Mouse (Mus musculus) small intestine, adult 2 months (tissue): ENCODE data around the gene Bcas3.

ENCODE experiments used
- CTCF ChIP-seq: fragments of 200-500 bp; IDR thresholded peaks from 2 replicates; pipeline ENCODE4 v1.5.1; 2012; ENCODE audit warnings: low read depth, mild to moderate bottlenecking, control low read depth, inconsistent platforms, low read length, moderate library complexity, mixed read lengths; ENCODE audit not compliant: insufficient replicate concordance, insufficient read length; ENCODE audit errors: extremely low read depth
- POLR2A ChIP-seq: fragments of 200-500 bp; IDR thresholded peaks from 2 replicates; pipeline ENCODE4 v1.6.1; 2012; ENCODE audit warnings: low read depth, mild to moderate bottlenecking, control low read depth, inconsistent platforms, low read length, moderate library complexity

DNA sequence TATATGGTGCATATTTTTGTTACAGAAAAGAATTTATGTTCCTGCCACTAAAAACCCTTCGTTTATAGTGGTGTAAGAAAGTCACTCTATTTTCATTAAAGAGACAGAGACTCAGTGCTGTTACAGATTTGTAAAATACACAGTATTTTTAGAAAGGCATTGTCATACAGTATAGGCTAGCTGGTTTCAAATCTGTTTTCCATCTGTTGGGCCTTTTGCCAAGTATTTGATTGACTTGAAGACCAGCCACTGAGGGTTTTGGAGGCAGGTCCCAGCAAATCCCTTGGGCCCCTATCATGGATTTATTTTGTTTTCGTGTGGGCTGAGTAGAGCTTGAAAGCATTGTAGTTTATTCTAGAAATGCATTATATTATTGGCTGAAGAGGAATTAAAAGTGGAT is 40.1 kb upstream of the Bcas3 start:
- TF ChIP-seq CTCF (no peak), POLR2A (no peak)
